23 mouse cellular contexts compared by ENCODE assay signal in the genomic region with DNA sequence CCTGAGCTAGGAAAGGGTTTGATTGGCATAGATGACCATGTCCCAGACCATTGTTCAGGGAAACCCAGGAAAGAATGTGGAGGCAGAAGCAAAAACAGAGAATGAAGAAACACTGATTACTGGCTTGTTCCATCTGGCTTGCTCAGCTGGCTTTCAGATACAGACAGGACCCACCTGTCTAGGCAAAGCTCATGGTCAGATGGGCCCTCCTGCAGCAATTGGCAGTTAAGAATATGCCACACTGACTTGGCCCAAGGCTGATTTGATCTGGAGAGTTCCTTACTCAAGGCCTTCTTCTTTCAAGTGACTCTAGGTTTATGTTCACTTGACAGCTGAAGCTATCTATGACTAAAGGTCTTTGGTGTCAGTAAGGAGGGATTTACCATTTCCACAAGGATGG.
"Had no signal": no experiment of that assay in that cellular context is flagged by ENCODE, and none has a peak within 500 bp of the region (broad histone marks: within the 10 kb centered on the region; RNA-seq: fewer than 3 reads in every experiment).

No protein-coding gene starts in this region.

- H3K4me3 ChIP-seq: embryonic facial prominence, embryonic 10.5 days; embryonic facial prominence, embryonic 12.5 days; embryonic facial prominence, embryonic 13.5 days; embryonic facial prominence, embryonic 15.5 days; erythroblast, embryonic 14.5 days; forebrain, embryonic 10.5 days; forebrain, embryonic 12.5 days; forebrain, embryonic 13.5 days; forebrain, embryonic 15.5 days; gastrocnemius, adult 2 months; heart, adult 2 months; heart, embryonic 10.5 days had no signal

- H3K27ac ChIP-seq: embryonic facial prominence, embryonic 10.5 days; embryonic facial prominence, embryonic 12.5 days; embryonic facial prominence, embryonic 13.5 days; embryonic facial prominence, embryonic 15.5 days; forebrain, embryonic 10.5 days; forebrain, embryonic 12.5 days; forebrain, embryonic 13.5 days; forebrain, embryonic 15.5 days; gastrocnemius, adult 2 months; heart, adult 2 months; heart, embryonic 10.5 days had no signal

- DNase-seq: cerebellum, adult 9-10 months; cerebellum, adult 9-11 months; cerebellum, postnatal 36 days; embryo, embryonic 11 days; forebrain, postnatal 0 days; gastrocnemius, adult 2 months; gastrocnemius, postnatal 10 days; gastrocnemius, postnatal 14 days; gastrocnemius, postnatal 25 days; gastrocnemius, postnatal 36 days; heart, adult 11 months; heart, adult 18-20 months; heart, adult 2 months had no signal

- H3K27me3 ChIP-seq: embryonic facial prominence, embryonic 12.5 days; embryonic facial prominence, embryonic 13.5 days; embryonic facial prominence, embryonic 15.5 days; forebrain, embryonic 12.5 days; forebrain, embryonic 13.5 days; forebrain, embryonic 15.5 days had no signal

- H3K4me1 ChIP-seq: embryonic facial prominence, embryonic 10.5 days; embryonic facial prominence, embryonic 12.5 days; embryonic facial prominence, embryonic 13.5 days; embryonic facial prominence, embryonic 15.5 days; forebrain, embryonic 10.5 days; forebrain, embryonic 12.5 days; forebrain, embryonic 13.5 days; forebrain, embryonic 15.5 days had no signal
